Mouse (Mus musculus) ES-Bruce4 (cell line): ENCODE results near the gene Arsb. TPM values are rescaled to one million over a fixed set of nuclear protein-coding genes. Genes with fewer than 3 reads are reported as not detected.

Experiments used
- H3K27ac ChIP-seq: 2 replicates; pipeline ENCODE4 v1.5.1; 2012; ENCODE audit warnings: low read length, inconsistent platforms; ENCODE audit not compliant: insufficient read depth
- H3K27me3 ChIP-seq: 2 replicates; pipeline ENCODE4 v1.6.1; 2012; ENCODE audit warnings: mild to moderate bottlenecking, low read length, inconsistent platforms; ENCODE audit not compliant: control insufficient read depth, poor library complexity, insufficient read depth, severe bottlenecking
- H3K36me3 ChIP-seq: 2 replicates; pipeline ENCODE4 v1.6.1; 2012; ENCODE audit warnings: inconsistent platforms, mild to moderate bottlenecking, low read length, moderate library complexity; ENCODE audit not compliant: control insufficient read depth, poor library complexity, insufficient read depth, severe bottlenecking
- H3K4me1 ChIP-seq: one replicate; pipeline ENCODE4 v1.8.1; 2011; ENCODE audit warnings: low read length; ENCODE audit not compliant: control insufficient read depth, insufficient read depth
- H3K4me3 ChIP-seq: 2 replicates; pipeline ENCODE4 v1.5.1; 2011; ENCODE audit warnings: low read depth, mild to moderate bottlenecking, low read length
- H3K9ac ChIP-seq: 2 replicates; pipeline ENCODE4 v1.6.1; 2012; ENCODE audit warnings: low read depth, mild to moderate bottlenecking, inconsistent platforms; ENCODE audit not compliant: poor library complexity, severe bottlenecking
- H3K9me3 ChIP-seq: replicated peaks from 2 replicates; pipeline ENCODE4 v1.6.1; 2012; ENCODE audit warnings: mild to moderate bottlenecking, low read length, inconsistent platforms; ENCODE audit not compliant: control insufficient read depth, poor library complexity, insufficient read depth, severe bottlenecking
- CTCF ChIP-seq: IDR thresholded peaks from one replicate; pipeline ENCODE4 v1.8.1; 2011; ENCODE audit warnings: low read depth, low read length
- EP300 ChIP-seq: IDR thresholded peaks from 2 replicates; pipeline ENCODE4 v1.6.1; 2011; ENCODE audit warnings: low read depth, low read length; ENCODE audit not compliant: insufficient read depth
- POLR2A ChIP-seq: IDR thresholded peaks from one replicate; pipeline ENCODE4 v1.8.1; 2011; ENCODE audit warnings: low read length; ENCODE audit not compliant: insufficient read depth
- polyA plus RNA-seq: library from polyadenylated mRNA; stranded (reverse); fragments of >200 nt; gene quantifications from 2 replicates; pipeline ENCODE4 v1.2.4, GENCODE M21; 2011; ENCODE audit warnings: low read depth; ENCODE audit not compliant: missing spikeins, insufficient read depth, insufficient read length

Gene Arsb
- polyA plus RNA-seq, 1 experiment: 1.7 TPM

DNA sequence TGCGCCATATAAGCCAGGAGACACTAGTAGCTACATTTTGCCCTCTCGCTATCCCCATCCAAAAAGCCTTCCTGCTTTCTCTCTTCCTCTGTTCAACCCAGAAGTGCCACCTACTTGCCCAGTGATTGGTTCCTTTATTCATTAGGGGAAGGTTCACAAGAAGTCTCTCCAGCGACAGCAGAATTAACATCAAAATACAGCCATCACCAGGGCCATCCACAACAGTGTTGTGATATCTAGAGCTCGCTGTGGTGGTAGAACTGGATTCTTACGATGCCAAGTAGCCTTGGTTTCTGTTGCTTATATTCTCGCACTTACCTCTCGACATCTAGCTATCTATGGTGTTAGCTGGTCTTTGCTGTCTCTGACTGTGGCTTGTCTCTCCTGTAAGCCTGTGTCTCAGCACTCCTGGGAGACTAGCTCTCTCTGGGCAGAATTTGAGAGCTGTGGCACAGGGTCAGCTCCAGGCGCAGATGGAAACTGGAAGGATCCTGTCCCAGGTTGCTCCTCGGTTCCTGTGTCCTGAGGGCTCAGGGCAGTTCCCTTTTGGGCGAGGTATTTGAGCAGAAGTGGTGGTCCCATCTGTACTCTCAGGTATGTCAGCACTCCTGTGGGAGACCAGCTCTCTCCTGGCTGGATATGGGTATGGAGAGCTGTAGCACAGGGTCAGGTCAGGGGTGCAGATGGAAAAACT is 135.3 kb downstream of the Arsb start:
- no peak overlapping the region for H3K4me3 ChIP-seq
- no peaks in the 10 kb centered on the region for H3K4me1 ChIP-seq
- H3K9ac ChIP-seq: no peak overlapping the region
- no peak overlapping the region for H3K27ac ChIP-seq
- TF ChIP-seq POLR2A (no peak), CTCF (no peak), EP300 (no peak)
- no peaks in the 10 kb centered on the region for H3K9me3 ChIP-seq
- no peaks in the 10 kb centered on the region for H3K27me3 ChIP-seq
- no peaks in the 10 kb centered on the region for H3K36me3 ChIP-seq

DNA sequence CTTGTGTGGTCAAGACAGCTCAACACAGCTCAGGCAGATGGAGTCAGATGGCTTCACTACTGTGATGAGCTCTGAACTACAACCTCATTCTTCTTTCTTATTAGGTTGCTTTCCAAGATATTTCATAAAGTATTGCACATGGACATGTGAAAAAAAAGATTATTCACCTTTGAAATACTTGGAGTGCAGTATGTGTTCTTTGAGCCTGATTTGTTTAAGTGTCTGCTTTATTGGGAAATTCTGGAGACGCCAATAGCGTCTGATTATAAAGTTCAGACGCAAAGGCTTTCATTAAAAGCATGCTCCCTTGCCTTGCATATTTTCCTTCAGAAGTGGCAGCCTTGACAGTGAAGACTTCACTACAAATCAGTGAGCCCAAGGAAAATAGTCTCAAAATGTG is 136.5 kb downstream of the Arsb start:
- Histone ChIP-seq H3K4me3 (no peak overlapping the region), H3K4me1 (no peaks in the 10 kb centered on the region), H3K27ac (no peak overlapping the region), H3K27me3 (no peaks in the 10 kb centered on the region), H3K36me3 (no peaks in the 10 kb centered on the region), H3K9me3 (no peaks in the 10 kb centered on the region), H3K9ac (no peak overlapping the region)
- TF ChIP-seq EP300 (no peak), CTCF (no peak), POLR2A (no peak)

DNA sequence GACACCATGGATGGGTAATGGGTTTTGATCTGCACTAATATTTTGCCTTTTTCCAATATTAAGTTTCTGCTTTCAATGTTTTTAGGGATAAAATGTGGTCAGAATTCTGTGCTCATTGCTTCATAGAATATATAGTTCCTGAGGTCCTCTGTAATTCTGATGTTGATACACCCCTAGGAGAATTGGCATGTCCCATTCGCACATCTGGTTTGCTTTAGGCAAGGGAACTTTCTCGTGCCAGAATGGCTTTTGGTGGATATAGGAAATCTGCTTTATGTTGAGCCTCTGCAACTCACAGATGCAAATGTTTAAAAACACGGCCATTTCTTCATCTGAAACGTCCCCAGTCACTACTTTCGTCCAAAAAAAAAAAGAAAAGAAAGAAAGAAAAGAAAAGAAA is 138.4 kb downstream of the Arsb start:
- TF ChIP-seq EP300: no peak
- TF ChIP-seq POLR2A: no peak
- no peak for TF ChIP-seq CTCF
- H3K27ac ChIP-seq: no peak overlapping the region
- no peak overlapping the region for H3K4me3 ChIP-seq
- no peaks in the 10 kb centered on the region for H3K4me1 ChIP-seq
- no peaks in the 10 kb centered on the region for H3K27me3 ChIP-seq
- no peaks in the 10 kb centered on the region for H3K36me3 ChIP-seq
- no peaks in the 10 kb centered on the region for H3K9me3 ChIP-seq
- no peak overlapping the region for H3K9ac ChIP-seq

DNA sequence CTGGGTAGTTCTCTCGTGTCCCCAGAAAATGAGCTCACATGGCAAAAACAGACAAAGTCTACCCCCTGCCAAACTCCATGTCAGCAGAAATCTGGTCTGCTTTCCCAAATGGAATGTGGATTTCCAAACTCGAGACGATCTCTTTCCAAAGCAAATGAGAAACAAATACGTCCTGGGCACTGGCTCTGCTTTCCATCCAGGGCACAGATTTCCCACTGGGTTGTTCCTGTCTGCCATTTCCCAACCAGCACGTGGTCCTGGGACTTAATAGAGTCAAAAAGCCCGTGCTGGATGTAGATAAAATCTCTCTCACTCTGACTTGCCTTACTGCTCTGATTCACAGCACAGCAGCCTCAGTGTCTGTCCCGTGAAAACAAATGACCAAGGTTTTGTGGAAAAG is 139.6 kb downstream of the Arsb start:
- Histone ChIP-seq H3K27me3 (no peaks in the 10 kb centered on the region), H3K9me3 (no peaks in the 10 kb centered on the region), H3K27ac (no peak overlapping the region), H3K4me3 (no peak overlapping the region), H3K4me1 (no peaks in the 10 kb centered on the region), H3K36me3 (no peaks in the 10 kb centered on the region), H3K9ac (no peak overlapping the region)
- TF ChIP-seq POLR2A: no peak
- TF ChIP-seq EP300: no peak
- TF ChIP-seq CTCF: no peak

DNA sequence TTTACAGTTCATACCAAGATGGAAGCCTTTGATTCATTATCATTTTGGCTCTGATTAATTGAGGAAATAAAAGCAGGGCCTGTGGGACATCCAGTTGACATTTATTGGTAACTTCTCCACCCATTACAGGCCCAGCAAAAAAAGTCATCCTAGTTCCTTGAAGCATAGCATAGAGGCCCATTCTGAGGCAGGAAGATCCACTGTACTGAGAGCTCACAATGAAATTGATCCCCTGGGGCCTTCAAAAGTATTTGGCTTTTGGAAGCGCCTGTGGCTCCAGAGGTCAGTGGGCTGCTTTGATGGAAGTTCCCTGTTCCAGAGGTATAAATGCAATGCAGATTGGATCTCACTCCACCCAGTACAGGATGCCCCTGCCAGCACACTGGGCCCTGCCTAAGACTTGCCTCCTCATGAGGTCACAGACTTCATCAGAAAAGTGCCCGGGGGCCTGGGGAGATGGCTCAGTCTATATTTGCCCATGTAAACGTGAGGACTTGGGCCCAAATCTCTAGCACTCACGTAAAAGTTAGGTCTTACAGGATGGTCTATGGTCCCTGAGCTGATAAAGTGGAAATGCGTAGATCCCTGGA is 141.0 kb downstream of the Arsb start:
- H3K27me3 ChIP-seq: no peaks in the 10 kb centered on the region
- TF ChIP-seq EP300 (no peak), CTCF (no peak), POLR2A (no peak)
- H3K9me3 ChIP-seq: no peaks in the 10 kb centered on the region
- H3K27ac ChIP-seq: no peak overlapping the region
- no peaks in the 10 kb centered on the region for H3K36me3 ChIP-seq
- no peaks in the 10 kb centered on the region for H3K4me1 ChIP-seq
- no peak overlapping the region for H3K9ac ChIP-seq
- no peak overlapping the region for H3K4me3 ChIP-seq

DNA sequence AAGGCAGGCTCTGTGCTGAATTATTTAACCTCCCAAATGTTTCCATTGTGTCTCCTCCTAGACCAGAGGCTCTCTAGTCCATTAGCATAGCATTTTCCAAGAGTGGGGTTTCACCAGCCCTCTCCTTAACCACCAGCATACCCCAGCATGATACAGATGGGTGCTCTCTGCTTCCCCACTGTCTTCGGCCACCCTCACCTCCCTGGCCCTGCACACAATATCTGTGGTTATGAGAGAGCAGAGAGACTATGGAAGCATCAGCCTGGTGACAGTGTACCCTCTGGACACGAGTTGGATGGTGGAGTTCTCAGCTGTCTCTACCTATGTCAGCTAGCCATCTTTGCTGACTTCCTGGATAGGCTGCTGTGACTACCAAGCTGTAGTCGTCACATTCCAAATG is 142.8 kb downstream of the Arsb start:
- Histone ChIP-seq H3K4me3 (no peak overlapping the region), H3K9me3 (no peaks in the 10 kb centered on the region), H3K9ac (no peak overlapping the region), H3K36me3 (no peaks in the 10 kb centered on the region), H3K4me1 (no peaks in the 10 kb centered on the region), H3K27ac (no peak overlapping the region), H3K27me3 (no peaks in the 10 kb centered on the region)
- no peak for TF ChIP-seq POLR2A
- TF ChIP-seq CTCF: no peak
- no peak for TF ChIP-seq EP300
